Mouse (Mus musculus) C2C12 (cell line): ENCODE data around the gene Tnfsf13. TPM values are rescaled to one million over a fixed set of nuclear protein-coding genes. Genes with fewer than 3 reads are reported as not detected.

Experiments
- H3K27me3 ChIP-seq: one replicate; pipeline ENCODE4 v1.6.1; 2011; ENCODE audit not compliant: control insufficient read depth, insufficient read depth, insufficient read length
- H3K36me3 ChIP-seq: one replicate; pipeline ENCODE4 v1.6.1; 2011; ENCODE audit not compliant: control insufficient read depth, insufficient read depth
- H3K4me3 ChIP-seq: one replicate; pipeline ENCODE4 v1.5.1; 2011; ENCODE audit warnings: mild to moderate bottlenecking, control low read depth; ENCODE audit not compliant: poor library complexity, insufficient read depth, severe bottlenecking
- H3K79me2 ChIP-seq: one replicate; pipeline ENCODE4 v1.6.1; 2011; ENCODE audit not compliant: control insufficient read depth, insufficient read depth
- H3K79me3 ChIP-seq: one replicate; pipeline ENCODE4 v1.6.1; 2011; ENCODE audit warnings: low read depth, control low read depth
- H3ac ChIP-seq: one replicate; pipeline ENCODE3; 2011; ENCODE audit warnings: low read depth; ENCODE audit not compliant: control insufficient read depth, insufficient read length
- CEBPB ChIP-seq: IDR thresholded peaks from one replicate; pipeline ENCODE4 v1.6.1; 2011; ENCODE audit warnings: low read depth, mild to moderate bottlenecking, control low read depth, moderate library complexity
- CTCF ChIP-seq: IDR thresholded peaks from one replicate; pipeline ENCODE4 v1.5.1; 2011; ENCODE audit not compliant: control insufficient read depth, insufficient read depth, insufficient read length
- FOSL1 ChIP-seq: IDR thresholded peaks from one replicate; pipeline ENCODE4 v1.8.0; 2011; ENCODE audit warnings: mild to moderate bottlenecking, low read length; ENCODE audit not compliant: poor library complexity, insufficient read depth, severe bottlenecking
- MAX ChIP-seq: IDR thresholded peaks from one replicate; pipeline ENCODE4 v1.6.1; 2011; ENCODE audit warnings: mild to moderate bottlenecking, control low read depth
- MYOD1 ChIP-seq: IDR thresholded peaks from one replicate; pipeline ENCODE4 v1.6.1; 2011; ENCODE audit warnings: low read depth; ENCODE audit not compliant: control insufficient read depth, insufficient read length
- MYOG ChIP-seq: IDR thresholded peaks from one replicate; pipeline ENCODE4 v1.6.1; 2011; ENCODE audit not compliant: control insufficient read depth, insufficient read length; ENCODE audit errors: extremely low read depth
- USF1 ChIP-seq: IDR thresholded peaks from one replicate; pipeline ENCODE4 v1.6.1; 2011; ENCODE audit warnings: low read depth, mild to moderate bottlenecking, control low read depth, moderate library complexity
- polyA plus RNA-seq: library from polyadenylated mRNA; unstranded; fragments of >200 nt; fragmentation: generic; extraction: Trizol; gene quantifications from one replicate; pipeline ENCODE4 v1.2.1, GENCODE M21; 2012; ENCODE audit warnings: missing spikeins

Gene Tnfsf13
- polyA plus RNA-seq, 1 experiment = 0.28 TPM

DNA sequence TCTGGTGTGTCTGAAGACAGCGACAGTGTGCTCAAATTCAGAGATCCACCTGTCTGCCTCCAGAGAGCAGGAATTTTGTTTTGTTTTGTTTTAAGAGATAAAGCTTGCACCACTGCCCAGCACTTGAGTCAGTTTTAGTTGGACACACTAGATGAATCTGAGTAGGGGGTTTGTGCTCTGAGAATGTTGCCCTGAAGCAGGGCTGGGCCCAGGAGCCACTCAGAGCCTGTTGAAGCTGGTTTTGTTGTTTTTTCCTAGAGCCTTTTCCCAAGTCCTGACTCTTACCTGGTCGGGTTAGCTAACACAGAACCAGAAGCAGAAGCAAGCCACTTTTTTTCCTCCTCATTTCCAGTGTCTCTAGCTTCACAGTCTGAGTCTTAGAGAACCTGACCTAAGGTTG, 25.5 kb upstream of the Tnfsf13 start:
- Histone ChIP-seq H3K79me2 (no peaks in the 10 kb centered on the region), H3K4me3 (no peak overlapping the region), H3K79me3 (no peaks in the 10 kb centered on the region), H3K27me3 (no peaks in the 10 kb centered on the region), H3K36me3 (no peaks in the 10 kb centered on the region), H3ac (no peak overlapping the region)
- TF ChIP-seq MYOD1 (no peak), USF1 (no peak), CTCF (no peak), FOSL1 (no peak), CEBPB (no peak), MAX (no peak), MYOG (no peak)

- Histone ChIP-seq H3ac (no peak overlapping the region), H3K36me3 (no peaks in the 10 kb centered on the region), H3K4me3 (no peak overlapping the region), H3K79me3 (no peaks in the 10 kb centered on the region), H3K27me3 (no peaks in the 10 kb centered on the region), H3K79me2 (no peaks in the 10 kb centered on the region)
- TF ChIP-seq MYOG (no peak), CTCF (no peak), MYOD1 (no peak), CEBPB (no peak), MAX (no peak), FOSL1 (no peak), USF1 (no peak)
Observed at GRCm38 (mm10) chr11:69710470-69710869, 24.9 kb upstream of the Tnfsf13 start.

DNA sequence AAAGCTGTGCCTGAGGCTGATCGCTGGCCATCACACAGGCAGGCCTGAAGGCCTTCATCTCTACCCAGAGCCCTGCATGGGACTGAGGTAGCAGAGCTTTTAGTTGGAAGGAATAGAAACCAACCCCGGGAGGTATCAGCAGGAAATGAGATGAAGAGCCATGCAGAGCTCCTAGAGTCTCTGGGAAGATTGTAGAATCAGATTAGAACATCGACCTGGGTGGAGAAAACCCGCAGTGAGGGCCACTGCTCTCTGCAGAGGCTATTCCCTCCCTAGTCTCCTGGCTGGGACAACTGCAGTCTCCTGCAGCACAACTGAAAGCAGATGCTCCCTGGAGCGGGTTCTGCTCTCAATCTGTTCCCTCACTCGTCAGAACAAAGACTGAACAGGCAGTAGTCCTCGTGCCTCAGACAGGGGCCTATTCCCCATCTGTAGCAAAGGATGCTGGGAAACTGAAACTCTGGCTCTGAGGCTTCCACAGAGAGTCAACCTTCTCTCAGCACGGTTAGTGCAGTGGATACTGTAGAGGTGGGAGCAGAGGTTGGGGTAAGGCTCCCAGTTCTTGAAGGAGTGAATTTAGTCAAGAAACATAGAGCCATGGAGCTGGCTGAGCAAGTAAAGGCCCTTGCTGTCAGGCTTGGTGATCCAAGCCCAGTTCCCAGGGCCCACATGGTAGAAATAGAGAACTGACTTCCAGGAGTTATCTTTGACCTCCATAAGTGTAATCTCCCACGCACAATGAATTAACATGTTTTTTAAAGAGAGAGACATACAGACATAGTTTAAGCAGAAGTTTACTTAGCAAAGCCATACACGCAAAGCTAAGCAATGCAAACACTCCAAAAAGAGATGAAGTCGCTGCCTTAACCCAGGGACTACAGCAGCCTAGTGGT, 24.2 kb upstream of the Tnfsf13 start:
- H3K79me2 ChIP-seq = no peaks in the 10 kb centered on the region
- no peak overlapping the region for H3K4me3 ChIP-seq
- TF ChIP-seq MYOG (no peak), FOSL1 (no peak), CTCF (no peak), MYOD1 (no peak), MAX (no peak), USF1 (no peak), CEBPB (no peak)

GRCm38 (mm10) chr11:69708614-69709265, 23.2 kb upstream of the Tnfsf13 start:
- no peaks in the 10 kb centered on the region for H3K79me2 ChIP-seq

More for the DNA sequence above, 24.2 kb upstream of the Tnfsf13 start:
- H3K79me3 ChIP-seq = no peaks in the 10 kb centered on the region
- H3ac ChIP-seq = no peak overlapping the region
- no peaks in the 10 kb centered on the region for H3K27me3 ChIP-seq
- H3K36me3 ChIP-seq = no peaks in the 10 kb centered on the region

DNA sequence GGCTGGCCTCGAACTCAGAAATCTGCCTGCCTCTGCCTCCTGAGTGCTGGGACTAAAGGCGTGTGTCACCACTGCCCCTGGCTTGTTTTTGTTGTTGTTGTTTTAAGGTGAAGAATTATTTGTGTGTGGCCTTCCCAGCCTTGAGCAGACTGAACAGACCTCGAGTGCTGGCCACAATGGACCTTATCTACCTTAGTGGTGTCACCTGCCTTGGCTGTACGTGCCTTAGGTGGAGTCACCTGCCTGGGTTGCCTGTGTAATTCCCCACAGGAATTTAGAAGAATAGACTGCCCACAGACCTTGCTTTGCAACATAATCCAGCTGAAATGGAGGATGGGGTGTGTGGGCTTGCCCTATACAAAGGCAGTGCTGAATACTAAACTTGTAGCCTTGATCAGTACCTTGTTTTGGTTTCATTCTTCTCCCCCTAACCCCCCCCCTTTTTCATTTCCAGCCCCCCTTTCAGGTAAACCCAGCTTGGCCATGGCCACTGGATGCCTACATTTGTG, 22.3 kb upstream of the Tnfsf13 start:
- Histone ChIP-seq H3K27me3 (no peaks in the 10 kb centered on the region), H3K36me3 (no peaks in the 10 kb centered on the region), H3K4me3 (no peak overlapping the region), H3K79me2 (no peaks in the 10 kb centered on the region), H3K79me3 (no peaks in the 10 kb centered on the region), H3ac (no peak overlapping the region)
- TF ChIP-seq MYOG (no peak), CEBPB (no peak), MAX (no peak), FOSL1 (no peak), CTCF (no peak), USF1 (no peak), MYOD1 (no peak)

More at GRCm38 (mm10) chr11:69708614-69709265, 23.2 kb upstream of the Tnfsf13 start:
- no peak overlapping the region for H3ac ChIP-seq
- no peak for TF ChIP-seq MYOG
- TF ChIP-seq USF1 = no peak
- TF ChIP-seq CEBPB = no peak
- TF ChIP-seq MYOD1 = no peak
- TF ChIP-seq FOSL1 = no peak
- no peak for TF ChIP-seq MAX
- TF ChIP-seq CTCF = no peak
- no peak overlapping the region for H3K4me3 ChIP-seq
- no peaks in the 10 kb centered on the region for H3K79me3 ChIP-seq
- H3K27me3 ChIP-seq = no peaks in the 10 kb centered on the region
- no peaks in the 10 kb centered on the region for H3K36me3 ChIP-seq

DNA sequence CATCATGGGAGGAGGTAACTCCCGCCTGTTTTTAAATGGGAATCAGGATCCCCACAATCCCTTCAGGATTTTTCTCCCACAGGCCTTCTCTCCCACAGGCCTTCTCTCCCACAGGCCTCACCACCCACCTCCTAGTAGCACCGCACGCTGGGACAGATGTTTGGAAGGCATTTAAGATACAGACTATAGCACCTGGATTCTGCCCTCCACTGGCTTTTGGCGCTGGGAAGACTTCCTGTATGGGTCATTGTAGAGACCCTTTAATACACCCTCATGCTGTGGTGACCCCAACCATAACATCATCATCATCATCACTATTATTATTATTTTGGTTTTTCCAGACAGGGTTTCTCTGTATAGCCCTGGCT, 21.9 kb upstream of the Tnfsf13 start:
- TF ChIP-seq USF1 (no peak), MYOD1 (no peak), FOSL1 (no peak), MYOG (no peak), CEBPB (no peak)
- H3K79me3 ChIP-seq = no peaks in the 10 kb centered on the region
- no peak overlapping the region for H3ac ChIP-seq
- H3K79me2 ChIP-seq = no peaks in the 10 kb centered on the region
- H3K36me3 ChIP-seq = no peaks in the 10 kb centered on the region
- H3K4me3 ChIP-seq = no peak overlapping the region
- H3K27me3 ChIP-seq = no peaks in the 10 kb centered on the region
